Mouse (Mus musculus) testis, postnatal 14 days (tissue): ENCODE measurements around the gene Cdh4.

ENCODE experiments used
- DNase-seq: peaks from one replicate; pipeline ENCODE4 v3.0.0; 2021; ENCODE audit warnings: low spot score

The Cdh4 gene

DNA sequence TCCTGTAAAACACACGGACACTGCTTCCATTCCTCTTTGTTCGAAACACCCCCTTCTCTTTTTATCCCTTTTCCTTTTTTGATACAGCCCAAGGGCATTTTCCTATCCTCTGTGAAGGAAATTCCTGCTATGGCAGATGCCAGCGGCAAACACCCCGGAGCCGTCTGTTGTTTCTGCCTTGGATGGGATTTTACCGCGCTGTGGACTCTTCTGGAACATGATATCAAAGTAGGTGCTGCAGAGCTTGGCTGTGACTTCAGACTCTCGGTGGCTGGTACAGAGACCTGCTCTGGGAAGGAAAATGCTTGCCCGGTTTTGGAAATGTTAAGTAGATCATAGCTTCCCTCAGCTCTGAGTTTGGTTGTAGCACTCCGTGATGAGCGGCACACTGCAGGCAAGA lies 156.7 kb downstream of the Cdh4 start:
- DNase-seq: no peak

DNA sequence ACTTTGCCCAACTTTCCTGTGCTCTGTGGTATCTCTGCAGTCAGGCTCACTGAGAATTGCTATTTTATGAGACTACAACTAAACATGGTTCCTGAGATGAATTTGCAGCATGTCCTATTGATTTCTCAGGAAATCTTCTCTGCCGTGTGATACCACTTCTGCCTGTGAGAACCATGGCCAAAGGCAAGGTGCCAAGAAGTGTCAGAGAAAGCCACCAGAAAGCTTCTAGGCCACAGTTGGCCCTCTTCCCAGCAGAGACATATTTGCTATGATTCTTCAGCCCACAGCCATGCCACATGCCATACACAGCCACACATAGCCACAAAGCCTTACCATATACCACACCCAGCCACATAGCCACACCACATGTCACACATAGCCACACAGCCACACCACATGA lies 157.7 kb downstream of the Cdh4 start:
- DNase-seq: no peak

DNA sequence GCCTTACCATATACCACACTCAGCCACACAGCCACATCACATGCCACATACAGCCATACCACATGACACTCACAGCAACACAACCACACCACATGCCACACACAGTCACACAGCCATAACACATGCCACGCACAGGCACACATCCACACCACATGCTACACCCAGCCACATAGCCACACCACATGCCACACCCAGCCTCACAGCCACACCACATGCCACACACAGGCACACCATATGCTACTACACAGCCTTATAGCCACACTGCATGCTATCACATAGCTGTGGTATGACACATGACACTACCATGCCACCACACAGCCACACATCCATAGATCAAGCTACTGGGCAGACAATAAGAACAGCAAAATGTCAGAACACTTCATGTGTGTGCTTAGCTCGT lies 158.1 kb downstream of the Cdh4 start:
- DNase-seq: no peak

DNA sequence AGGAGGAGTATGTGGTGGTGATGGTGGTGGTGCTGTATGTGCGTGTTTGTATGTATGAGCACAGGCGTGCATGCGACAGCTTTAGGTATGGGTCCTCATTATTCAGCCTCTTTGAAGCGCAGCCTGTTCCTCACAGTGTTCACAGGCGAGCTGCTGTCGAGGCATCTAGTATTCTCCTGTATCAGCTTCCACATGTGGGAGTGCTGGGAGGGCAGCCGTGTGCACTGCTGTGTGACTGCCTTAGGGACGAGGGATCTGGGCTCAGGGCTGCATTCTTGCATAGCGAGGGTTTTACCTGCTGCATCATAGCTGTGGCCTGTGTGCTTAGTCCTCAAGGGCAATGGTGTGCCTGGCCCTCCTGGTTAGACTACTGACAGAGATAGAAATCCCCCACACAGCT lies 158.9 kb downstream of the Cdh4 start:
- no peak for DNase-seq

DNA sequence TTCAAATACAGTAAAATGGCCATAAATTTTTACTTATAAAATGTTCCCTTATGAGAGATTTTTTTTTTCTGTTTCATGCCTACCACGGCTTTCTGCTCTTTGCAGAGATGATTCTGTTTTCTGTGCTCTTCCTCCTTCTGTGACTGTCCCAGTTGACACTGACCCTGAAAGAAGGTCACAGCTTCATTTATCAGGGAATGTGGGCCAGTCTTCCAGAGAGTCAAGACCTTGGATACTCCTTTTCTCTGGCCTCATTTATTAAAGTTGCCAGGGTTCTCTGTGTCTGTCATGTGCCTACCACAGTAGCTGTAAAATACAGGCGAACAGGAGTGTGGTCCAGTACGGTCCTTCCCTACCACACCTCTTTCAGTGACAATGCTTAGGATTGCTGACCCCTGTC lies 162.5 kb downstream of the Cdh4 start:
- no peak for DNase-seq

DNA sequence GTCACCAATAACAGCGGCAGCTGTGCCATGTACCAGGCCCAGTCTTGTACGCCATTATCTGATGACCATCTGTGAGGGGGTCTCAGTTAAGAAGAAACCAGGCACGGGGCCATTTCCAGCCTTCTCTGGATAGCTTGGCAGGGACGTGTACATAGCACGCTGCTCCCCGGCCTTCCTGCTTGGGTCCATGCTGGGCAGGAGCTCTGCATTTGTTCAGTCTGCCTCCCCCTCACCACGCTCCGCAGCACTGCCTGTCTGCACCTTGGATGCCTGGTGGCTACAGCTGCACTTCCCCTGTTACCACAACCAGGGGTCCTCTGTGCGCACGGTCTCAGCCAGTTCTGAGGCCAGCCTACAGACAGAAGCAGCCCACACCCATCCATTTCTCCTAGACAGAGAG lies 163.0 kb downstream of the Cdh4 start:
- no peak for DNase-seq

DNA sequence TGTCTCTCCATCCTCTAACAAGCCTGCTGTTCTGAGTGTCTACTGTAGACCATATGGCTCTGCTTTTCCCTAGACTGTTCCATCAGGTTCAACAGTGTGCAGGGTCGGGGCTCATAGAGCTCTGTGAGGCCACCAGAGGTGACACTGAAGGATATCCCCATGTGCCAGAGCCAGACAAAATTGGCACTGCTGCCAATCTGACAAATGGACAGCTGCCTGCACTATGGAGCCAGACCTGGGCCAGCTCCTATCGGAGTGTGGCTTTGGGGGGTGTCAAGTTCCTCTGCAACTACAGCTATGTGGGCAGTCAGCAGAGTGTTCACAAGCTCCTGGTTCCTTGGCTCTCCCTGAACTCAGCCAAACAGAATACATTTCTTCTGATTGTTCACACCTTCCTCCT lies 164.1 kb downstream of the Cdh4 start:
- no peak for DNase-seq

DNA sequence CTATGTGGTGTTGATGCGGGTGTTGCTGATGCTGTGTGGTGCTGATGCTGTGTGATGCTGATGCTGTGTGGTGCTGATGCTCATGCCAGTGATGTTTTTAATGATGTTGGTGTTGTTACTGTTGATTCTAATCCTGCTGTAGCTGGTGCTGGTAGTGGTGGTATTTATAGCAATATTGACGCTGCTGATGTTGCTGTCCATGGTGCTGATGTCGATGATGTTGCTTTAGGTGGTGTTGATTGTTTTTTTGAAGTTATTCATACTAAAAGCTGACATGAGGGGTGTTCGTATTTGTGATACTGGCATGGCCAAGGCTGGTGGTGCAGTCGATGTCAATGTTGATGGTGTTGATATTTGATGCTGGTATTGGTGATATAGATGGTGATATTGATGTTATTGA lies 173.7 kb downstream of the Cdh4 start:
- DNase-seq: no peak

DNA sequence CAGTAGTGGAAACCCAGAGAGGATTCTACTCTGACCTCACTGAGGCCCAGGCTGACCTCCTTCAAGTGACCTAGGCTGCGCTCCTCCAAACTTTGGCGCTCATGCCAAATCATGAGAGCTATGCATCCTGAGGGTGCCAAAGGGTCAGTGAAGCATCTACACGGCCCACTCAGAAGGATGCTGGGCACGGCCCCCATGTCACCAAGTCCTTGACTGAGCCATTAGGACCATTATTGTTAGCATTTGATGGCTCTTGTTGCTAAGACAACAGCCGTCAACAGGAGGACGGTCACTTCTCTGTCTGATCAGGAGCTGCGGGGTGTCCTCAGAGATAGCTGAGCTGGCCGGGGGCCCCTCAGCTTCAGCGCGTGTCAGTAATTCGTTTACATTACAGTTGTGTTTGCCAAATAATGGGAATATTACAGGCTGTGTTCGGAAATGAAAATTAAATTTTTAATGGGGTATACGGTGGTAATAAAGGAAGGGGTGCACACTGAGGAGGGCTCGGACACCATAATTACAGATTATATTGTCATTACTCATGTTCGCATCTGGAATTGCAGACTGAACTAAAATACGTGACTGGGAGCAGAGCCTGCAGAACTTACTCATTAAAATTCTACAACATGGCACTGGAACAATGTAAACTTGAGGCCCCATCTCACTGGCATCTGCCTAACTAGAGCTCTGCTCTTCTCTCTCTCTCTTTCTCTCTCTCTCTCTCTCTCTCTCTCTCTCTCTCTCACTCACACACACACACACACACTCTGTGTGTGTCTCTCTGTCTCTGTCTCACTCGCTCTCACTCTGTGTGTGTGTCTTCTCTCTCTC lies 181.6 kb downstream of the Cdh4 start:
- no peak for DNase-seq

DNA sequence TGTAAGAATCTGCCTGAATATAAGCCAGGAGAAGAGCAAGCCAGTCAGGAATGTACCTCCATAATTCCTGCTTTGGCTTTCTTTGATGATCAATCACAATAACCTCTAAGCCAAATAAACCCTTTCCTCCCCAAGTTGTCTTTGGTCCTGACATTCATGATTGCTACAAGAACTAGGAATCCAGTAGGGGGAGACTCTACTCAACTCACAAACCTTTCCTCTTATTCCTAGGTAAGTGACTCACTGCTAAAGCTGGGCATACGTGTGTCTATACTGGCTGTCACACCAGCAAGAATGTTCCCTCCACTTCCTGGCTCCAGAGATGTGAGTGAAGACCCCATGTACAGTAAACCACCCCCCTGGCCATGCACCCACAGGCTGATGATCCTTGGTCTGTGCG lies 185.3 kb downstream of the Cdh4 start:
- no peak for DNase-seq

DNA sequence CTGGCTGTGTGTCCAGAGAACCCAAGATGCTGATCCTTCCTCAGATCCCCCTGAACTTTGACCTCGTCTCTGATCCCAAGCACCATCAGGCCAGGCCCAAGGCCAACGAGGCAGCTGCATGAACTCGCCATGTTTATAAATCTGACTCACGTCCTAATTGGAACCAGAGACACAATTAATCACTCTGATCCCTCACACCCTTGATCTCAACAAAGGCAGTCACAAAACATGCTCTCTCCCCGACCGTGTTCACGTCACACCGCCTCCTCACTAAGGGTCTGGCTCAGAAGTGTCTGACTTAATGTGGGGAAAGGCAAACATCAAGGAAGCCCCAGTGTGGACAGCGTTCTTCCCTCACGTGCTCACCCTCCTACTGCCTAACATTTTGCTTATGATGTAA lies 188.5 kb downstream of the Cdh4 start:
- DNase-seq: no peak

DNA sequence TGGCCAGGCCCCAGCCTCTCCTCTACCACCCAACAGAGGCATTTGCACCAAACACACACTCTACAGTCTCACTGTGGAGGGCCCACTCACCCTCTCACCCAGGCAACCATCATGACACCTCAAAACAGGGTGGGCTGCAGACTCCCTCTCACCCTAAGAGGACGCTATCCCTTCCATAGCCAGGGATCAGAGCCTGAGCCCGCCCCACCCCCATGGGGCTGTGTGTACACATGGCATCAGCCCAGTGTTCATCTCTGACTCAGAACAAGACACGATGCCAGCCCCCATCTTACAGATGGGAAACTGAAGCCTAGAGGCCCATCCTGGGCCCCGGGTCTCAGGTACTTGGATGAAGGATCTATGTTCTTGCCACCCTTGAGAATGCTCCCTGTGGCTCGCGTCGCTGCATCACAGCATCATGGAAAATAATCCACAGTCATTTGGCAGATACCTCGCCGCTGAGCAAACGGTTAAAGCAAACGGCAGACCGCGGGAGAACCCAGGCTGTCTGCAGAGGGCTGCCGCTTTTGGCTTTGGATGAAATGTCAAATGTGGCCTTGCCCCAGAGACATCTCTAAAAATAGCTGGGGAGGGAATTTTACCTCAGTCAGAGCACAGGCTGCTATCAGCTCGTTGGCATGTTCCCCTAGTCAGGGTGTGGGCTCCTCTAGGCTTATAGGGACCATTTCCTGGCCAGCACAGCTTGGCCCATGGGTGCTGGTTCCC lies 198.5 kb downstream of the Cdh4 start:
- no peak for DNase-seq

DNA sequence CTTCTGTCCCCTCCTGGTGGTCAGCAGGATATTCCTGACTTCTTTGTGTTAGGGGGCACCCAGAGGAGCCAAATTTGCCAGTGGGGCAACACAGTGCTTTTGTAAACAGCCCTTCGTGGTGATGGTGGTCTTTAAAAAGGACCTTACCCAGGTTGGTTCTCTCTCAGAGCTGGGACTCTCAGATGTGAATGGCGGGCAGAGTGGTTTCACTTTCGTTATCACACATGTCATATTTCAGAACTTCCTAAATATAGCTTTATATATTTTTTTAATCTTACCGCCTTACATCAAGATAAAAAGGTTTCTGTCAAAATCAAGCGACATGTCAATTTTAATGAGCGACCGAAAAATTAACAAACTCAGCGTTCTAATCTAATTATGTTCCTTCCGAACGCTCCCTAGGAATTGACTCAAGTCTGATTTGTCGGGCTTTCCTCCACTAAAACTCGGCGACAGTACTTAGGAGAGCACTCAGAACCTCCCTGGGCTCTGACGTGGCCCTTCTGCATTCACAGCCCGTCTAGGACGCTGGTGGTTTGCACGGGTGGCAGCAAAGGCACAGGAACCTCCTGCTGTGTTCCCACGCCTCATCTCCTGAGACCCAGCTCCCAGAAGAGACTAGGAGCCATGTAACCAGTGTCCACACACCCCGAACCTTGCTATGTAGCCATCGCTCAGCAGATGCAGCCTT lies 206.5 kb downstream of the Cdh4 start:
- no peak for DNase-seq

DNA sequence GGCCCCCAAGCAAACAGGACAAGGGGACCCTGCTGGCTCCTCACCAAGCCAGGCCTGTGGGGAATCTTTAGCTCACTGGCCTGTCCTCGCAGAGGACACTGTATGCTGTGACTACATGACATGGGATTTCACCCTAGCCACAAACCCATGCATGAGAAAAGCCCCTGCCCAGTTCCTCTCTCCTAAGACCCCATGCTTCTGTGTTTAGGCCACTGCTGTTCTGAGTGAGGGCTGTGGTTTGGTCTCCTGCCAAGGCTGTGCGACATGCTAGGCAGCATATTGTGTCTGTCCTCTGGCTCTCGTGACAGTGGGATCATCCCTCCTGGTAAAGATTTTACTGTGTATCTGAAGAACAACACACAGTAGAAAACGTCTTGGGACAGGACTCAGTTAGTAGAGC lies 207.1 kb downstream of the Cdh4 start:
- no peak for DNase-seq

DNA sequence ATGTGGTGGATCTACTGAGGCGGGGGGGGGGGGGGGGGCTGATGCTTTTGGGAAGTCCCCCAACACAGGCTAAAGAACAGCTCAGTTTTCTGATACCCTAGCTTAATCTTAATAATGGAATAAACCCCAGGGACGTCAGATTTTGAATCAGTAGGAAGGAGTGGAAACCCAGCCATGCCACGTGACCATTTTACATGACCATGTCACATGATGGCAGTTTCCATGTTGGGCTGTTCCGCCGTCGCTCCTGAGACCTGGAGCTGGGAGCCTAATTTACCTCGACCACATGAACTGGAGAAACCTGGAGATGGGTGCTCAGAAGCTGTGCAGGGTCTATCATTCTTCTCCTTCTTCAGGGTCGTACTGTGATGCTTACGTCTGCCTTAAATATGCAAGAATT lies 207.9 kb downstream of the Cdh4 start:
- DNase-seq: no peak

DNA sequence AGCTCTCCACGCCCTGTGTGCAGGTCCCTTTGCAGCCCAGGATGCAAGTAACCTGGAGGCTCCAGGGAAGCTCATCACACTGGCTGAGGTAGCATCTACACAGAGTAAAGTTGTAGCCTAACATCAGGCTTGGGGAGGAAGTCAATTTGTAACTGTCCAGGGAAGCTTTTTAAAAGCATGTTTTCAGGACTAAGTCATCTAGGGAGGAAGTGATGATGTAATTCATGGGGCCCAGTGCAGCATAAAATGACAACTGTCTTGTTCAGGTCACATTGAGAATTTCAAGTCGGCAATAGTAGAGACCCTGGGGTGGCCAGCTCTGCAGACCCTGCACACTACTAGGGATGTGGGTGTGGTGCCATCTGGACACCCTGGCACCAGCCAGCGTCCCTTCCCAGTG lies 213.3 kb downstream of the Cdh4 start:
- DNase-seq: no peak

DNA sequence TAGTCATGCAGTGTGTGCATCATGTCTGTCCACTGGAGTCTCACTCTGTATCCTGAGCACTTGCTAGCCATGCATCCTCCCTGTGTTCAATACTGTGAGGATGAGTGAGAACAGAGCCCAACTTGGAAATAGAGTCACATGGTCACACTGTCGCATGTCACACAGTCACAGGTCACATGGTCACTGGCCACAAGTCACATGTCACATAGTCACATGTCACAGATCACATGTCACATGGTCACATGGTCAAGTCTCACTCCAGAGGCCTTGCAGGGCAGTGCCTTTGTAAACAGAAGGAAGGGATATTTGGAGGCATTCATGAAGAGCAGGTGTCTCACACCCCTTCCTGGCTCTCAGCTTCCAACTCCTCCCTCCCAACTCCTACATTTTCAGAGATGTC lies 217.0 kb downstream of the Cdh4 start:
- no peak for DNase-seq

DNA sequence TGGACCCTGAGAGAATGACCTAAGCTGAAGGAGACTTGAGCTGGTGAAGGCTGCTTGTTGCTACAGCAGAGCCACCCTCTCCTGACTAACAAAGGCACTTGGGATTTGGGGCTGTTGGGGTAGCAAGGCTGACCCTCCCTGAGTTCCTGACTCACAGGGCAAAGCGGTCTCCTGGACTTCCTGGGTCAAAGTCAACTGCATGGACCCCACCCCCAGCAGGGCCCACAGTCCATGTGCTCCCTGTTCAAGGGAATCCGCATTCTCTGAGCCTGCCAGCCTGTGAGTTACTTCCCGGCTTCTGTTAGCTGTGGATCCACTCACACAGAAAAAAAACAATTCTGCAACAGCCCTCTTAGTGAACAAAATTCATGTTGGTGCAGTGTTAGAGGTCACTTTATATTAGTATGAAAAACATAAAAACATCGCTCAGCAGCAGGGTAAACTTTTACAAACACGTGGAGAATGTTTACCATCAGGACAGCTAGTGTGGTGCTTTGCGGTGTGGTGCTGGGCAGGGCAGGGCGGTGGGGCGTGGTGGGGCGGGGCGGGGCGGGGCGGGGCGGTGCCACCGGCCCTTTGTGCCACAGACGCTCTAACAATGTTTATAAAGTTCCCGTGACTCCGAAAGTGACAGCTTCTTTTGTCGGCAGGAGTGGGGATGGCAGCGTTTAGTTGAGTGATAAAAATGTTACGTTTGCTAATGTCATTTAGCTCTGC lies 219.9 kb downstream of the Cdh4 start:
- no peak for DNase-seq

DNA sequence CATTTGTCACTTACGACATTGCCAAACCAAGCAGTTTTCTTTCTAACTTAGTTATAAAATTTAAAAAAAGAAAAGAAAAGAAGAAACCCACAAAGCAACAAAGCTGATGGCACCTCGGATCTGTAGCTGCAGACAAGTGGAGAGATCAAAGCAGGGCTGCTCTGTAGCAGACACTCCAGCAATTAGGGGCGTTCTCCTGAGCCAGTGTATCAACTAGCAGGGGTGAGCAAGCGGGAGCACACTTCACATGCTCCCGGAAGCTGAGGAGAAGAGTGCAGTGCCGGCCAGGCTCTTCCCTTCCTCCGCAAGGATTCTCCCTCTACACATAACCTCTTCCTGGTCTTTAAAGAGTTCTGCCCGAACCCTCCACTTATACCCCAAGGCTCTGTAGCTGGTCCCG lies 220.5 kb downstream of the Cdh4 start:
- DNase-seq: no peak

DNA sequence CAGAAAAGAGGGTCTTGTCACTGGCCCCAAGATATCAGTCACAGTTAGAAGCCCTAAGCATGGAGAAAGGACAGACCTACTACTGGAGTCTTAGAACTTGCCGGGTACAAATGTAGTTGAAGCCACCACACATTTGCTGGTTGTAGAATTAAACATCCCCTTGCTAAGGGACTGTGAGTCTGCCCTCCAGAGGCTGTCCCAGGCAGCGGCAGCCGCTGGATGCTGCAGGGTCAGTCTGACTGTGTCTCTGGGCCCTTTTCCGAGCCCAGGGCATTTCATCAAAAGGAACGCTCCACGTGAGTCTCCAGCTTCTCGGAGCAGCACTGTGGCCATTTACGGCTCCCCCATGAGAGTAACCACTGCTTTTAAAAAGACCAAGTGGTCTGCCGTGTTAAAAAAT lies 221.4 kb downstream of the Cdh4 start:
- no peak for DNase-seq

DNA sequence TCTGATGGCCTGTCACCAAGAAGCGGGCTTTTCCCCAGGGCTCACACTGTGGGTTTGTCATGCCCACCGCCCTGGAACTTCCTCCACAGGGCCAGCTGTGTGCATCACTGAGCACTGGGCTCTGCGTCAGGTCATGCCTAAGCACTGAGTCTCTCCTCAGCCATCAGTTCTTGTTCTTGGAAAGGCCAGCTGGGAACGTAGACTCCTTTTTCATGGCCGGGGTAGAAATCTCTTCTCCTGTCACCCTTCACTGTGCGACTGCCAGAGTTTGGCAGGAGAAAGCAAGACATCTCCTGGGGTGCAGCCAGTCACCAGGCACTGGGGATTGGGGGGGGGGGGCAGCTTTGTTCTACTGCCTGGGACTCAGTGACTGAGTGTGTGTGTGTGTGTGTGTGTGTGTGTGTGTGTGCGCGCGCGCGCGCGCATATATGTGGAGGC lies 222.0 kb downstream of the Cdh4 start:
- no peak for DNase-seq

DNA sequence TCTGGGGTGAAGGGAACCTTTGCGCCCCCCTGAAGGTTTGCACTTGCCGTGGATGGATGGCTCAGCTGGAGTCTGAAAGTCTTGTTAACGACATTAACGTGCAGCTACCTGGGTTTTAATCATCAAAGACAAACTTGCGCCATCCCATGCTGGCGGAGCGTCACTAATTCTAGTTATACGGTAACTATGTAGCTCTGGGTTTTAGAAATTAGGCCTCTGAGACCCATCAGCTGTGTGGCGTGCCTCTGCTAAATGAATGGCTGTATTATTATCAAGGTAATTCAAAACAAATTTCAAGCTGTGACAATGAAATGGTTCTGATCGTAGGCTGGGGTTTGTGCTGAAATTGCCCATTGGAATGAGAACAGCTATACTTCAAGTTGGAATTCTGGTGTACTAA lies 228.5 kb downstream of the Cdh4 start:
- DNase-seq: no peak

DNA sequence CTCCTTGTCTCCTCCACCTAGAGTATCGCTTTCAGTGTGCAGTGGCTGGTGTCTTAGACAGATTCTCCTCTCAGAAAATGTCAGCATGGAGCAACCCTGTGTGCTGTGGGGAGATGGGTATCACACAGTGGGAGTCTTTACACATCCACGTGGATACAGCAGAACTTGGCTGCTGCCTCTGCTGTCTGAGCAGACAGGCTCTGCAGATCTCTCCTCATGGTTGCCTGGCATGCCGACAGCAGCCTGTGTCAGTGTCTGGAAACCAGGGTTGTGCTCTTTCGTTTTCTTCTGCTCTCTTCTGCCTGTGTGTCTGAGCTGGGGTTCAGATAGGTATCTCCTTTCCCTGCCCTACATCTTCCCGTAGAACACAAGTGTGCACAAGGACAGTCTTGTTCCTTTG lies 237.6 kb downstream of the Cdh4 start:
- no peak for DNase-seq
